ENCODE assay signal across 10 mouse cellular contexts in genomic region chr3:121636315-121636714, GRCm38 (mm10). TPM values are rescaled to one million over a fixed set of nuclear protein-coding genes. Genes with fewer than 3 reads are reported as not detected.
A peak's percentile ranks its signal among the peaks of the same experiment; 100 is the strongest.
DNase-seq lines count a peak whose midpoint lies in the region; ATAC-seq and TF ChIP-seq lines count a peak whose summit lies in the region.
"Had no signal": no experiment of that assay in that cellular context is flagged by ENCODE, and none has a peak within 500 bp of the region (broad histone marks: within the 10 kb centered on the region; RNA-seq: fewer than 3 reads in every experiment).

No protein-coding gene starts in this region.

- 0 out of 2 replicates have a peak, but pooled peaks cover 7% of the 10 kb centered on the region for H3K27me3 ChIP-seq in heart, embryonic 12.5 days (replicated peaks)
- no peaks in the 10 kb centered on the region for H3K27me3 ChIP-seq in midbrain, postnatal 0 days (ENCODE audit: insufficient read depth, low read length)

- 58% methylated on average over 6 of the region's 6 CpGs for WGBS in heart, embryonic 12.5 days
- WGBS in midbrain, postnatal 0 days = 70% methylated on average over 6 of the region's 6 CpGs

- H3K36me3 ChIP-seq in heart, embryonic 12.5 days = no peaks in the 10 kb centered on the region
- H3K36me3 ChIP-seq in midbrain, postnatal 0 days (ENCODE audit: insufficient read depth, low read length) = no peaks in the 10 kb centered on the region

- no peak overlapping the region for H3K4me2 ChIP-seq in heart, embryonic 12.5 days
- H3K4me2 ChIP-seq in midbrain, postnatal 0 days (ENCODE audit: low read depth, low read length, poor library complexity, severe bottlenecking) = no peak overlapping the region

- H3K4me3 ChIP-seq in heart, embryonic 12.5 days = no peak overlapping the region
- no peak overlapping the region for H3K4me3 ChIP-seq in midbrain, postnatal 0 days (ENCODE audit: low read depth, low read length)

- peaks cover 12% of the 10 kb centered on the region for H3K4me1 ChIP-seq in heart, embryonic 12.5 days (replicated peaks)
- no peaks in the 10 kb centered on the region for H3K4me1 ChIP-seq in midbrain, postnatal 0 days (ENCODE audit: insufficient read depth, low read length)

- peak; percentile 67 for TF ChIP-seq CTCF in midbrain, postnatal 0 days (IDR thresholded peaks at IDR 0.05)

- no peaks in the 10 kb centered on the region for H3K9me3 ChIP-seq in heart, embryonic 12.5 days (replicated peaks)
- H3K9me3 ChIP-seq in midbrain, postnatal 0 days (ENCODE audit: low read length) = 0 out of 2 replicates have a peak, but pooled peaks cover 3% of the 10 kb centered on the region

- H3K27ac ChIP-seq in heart, embryonic 12.5 days (ENCODE audit: poor library complexity, severe bottlenecking) = no peak overlapping the region
- H3K27ac ChIP-seq in midbrain, postnatal 0 days (ENCODE audit: low read depth, low read length) = no peak overlapping the region

- H3K9ac ChIP-seq in heart, embryonic 12.5 days = no peak overlapping the region
- H3K9ac ChIP-seq in midbrain, postnatal 0 days (replicated peaks; ENCODE audit: low read length, poor library complexity, severe bottlenecking) = no peak overlapping the region

- peak; percentile 39; the same call in 1 of the 2 replicates for ATAC-seq in heart, embryonic 12.5 days (ENCODE audit: insufficient number of reproducible peaks, low FRiP score)
- ATAC-seq in midbrain, postnatal 0 days (ENCODE audit: low FRiP score) = peak; percentile 87

- DNase-seq in ovary, adult 18-20 months (ENCODE audit: low spot score) = peak; percentile 64
- DNase-seq in ovary, postnatal 14 days (ENCODE audit: low spot score) = no peak
- peak; percentile 13 to 25 for DNase-seq in cerebellum, postnatal 36 days
- peak; percentile 85 for DNase-seq in layer of hippocampus, adult 9-11 months
- peak; percentile 90 for DNase-seq in midbrain, postnatal 0 days (ENCODE audit: low spot score)
- DNase-seq in spleen, postnatal 4 days (ENCODE audit: low spot score in 2 of 2) = no peak

RNA-seq across cellular contexts. Expression of gene 4930432M17Rik, which starts 34.2 kb away (rescaled TPM):
- not detected in 2 replicates for polyA plus RNA-seq in heart, embryonic 12.5 days (2016; fragmentation: Nextera tagmentation; extraction: Ambion mirVana)
- total RNA-seq in midbrain, postnatal 0 days (2014; rRNA removed) = not detected in 2 replicates
- not detected in 2 replicates for polyA plus RNA-seq in midbrain, postnatal 0 days (2015; fragmentation: Nextera tagmentation; extraction: Ambion mirVana)
- polyA plus RNA-seq: cerebellum, adult 2 months; limb, embryonic 14.5 days; testis, adult 2 months had no signal

Comparison
In these comparisons a context has a peak if more than half of its experiments do, and no peak if none do; other contexts are left out.
1. DNase-seq: peak in ovary, adult 18-20 months (single experiment), cerebellum, postnatal 36 days (2 of 2), layer of hippocampus, adult 9-11 months (single experiment) and midbrain, postnatal 0 days (single experiment); none in ovary, postnatal 14 days (single experiment) and spleen, postnatal 4 days (0 of 2).